Mouse (Mus musculus) erythroblast, embryonic 14.5 days (primary cell): ENCODE data around the gene Spaca9.

Experiments
- GATA1 ChIP-seq: IDR thresholded peaks from 2 replicates; pipeline ENCODE4 v1.6.1; 2012; ENCODE audit warnings: low read length, inconsistent platforms, mixed read lengths
- TAL1 ChIP-seq: IDR thresholded peaks from 3 replicates; pipeline ENCODE4 v1.6.1; 2012; ENCODE audit warnings: low read length, inconsistent platforms, mixed read lengths

DNA sequence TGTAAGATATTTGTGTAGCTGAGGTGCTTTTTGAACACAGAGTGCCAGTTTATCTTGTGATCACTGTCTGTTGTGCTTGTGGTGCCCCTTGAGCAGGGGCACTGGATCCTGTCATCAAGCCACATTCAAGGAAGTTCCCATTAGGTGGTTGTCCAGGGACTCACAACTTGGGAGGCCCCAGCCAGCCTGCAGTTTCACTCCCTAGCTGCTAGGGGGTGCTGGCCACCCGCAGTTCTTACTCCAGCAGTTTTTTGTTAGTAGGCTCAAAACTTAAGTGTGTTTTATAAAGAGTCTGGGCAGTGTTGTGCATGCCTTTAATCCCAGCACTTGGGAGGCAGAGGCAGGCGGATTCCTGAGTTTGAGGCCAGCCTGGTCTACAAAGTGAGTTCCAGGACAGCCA, 45.2 kb downstream of the Spaca9 start:
- no peak for TF ChIP-seq TAL1
- TF ChIP-seq GATA1: no peak
